Mouse (Mus musculus) liver, adult 2 months (tissue): ENCODE data around the gene Gdf5.

Experiments
- CTCF ChIP-seq: fragments of 200-500 bp; IDR thresholded peaks from 2 replicates; pipeline ENCODE4 v1.5.1; 2011; ENCODE audit warnings: low read depth, low read length, control low read depth
- POLR2A ChIP-seq: fragments of 200-500 bp; IDR thresholded peaks from 2 replicates; pipeline ENCODE4 v1.6.1; 2011; ENCODE audit warnings: low read length, control low read depth; ENCODE audit not compliant: insufficient read depth; ENCODE audit errors: extremely low read depth

GRCm38 (mm10) chr2:155943463-155943862 lies 1.7 kb downstream of the Gdf5 start:
- no peak for TF ChIP-seq CTCF
- no peak for TF ChIP-seq POLR2A
